Mouse (Mus musculus) myocyte (in vitro differentiated cells): ENCODE data around the gene Mlf2. TPM values are rescaled to one million over a fixed set of nuclear protein-coding genes. Genes with fewer than 3 reads are reported as not detected.

Experiments
- H3K27me3 ChIP-seq: one replicate; pipeline ENCODE4 v1.6.1; 2011; ENCODE audit not compliant: control insufficient read depth, insufficient read depth, insufficient read length
- H3K36me3 ChIP-seq: one replicate; pipeline ENCODE4 v1.6.1; 2011; ENCODE audit not compliant: control insufficient read depth, insufficient read depth
- H3K4me2 ChIP-seq: one replicate; pipeline ENCODE4 v1.6.1; 2011; ENCODE audit warnings: low read depth, control low read depth
- H3K4me3 ChIP-seq: one replicate; pipeline ENCODE4 v1.5.1; 2011; ENCODE audit warnings: mild to moderate bottlenecking, control low read depth, moderate library complexity
- H3K79me2 ChIP-seq: one replicate; pipeline ENCODE4 v1.6.1; 2011; ENCODE audit not compliant: control insufficient read depth, insufficient read depth
- H3ac ChIP-seq: one replicate; pipeline ENCODE4 v1.6.1; 2011; ENCODE audit not compliant: control insufficient read depth, insufficient read length
- CEBPB ChIP-seq: IDR thresholded peaks from 2 replicates; pipeline ENCODE4 v1.6.1; 2011; ENCODE audit warnings: mild to moderate bottlenecking, moderate library complexity; ENCODE audit not compliant: poor library complexity, insufficient read depth, severe bottlenecking
- E2F4 ChIP-seq: IDR thresholded peaks from one replicate; pipeline ENCODE4 v1.6.1; 2011; ENCODE audit warnings: mild to moderate bottlenecking, control low read depth, moderate library complexity; ENCODE audit not compliant: insufficient read depth
- MAX ChIP-seq: IDR thresholded peaks from one replicate; pipeline ENCODE4 v1.6.1; 2011; ENCODE audit warnings: low read depth, mild to moderate bottlenecking, control low read depth
- MYOD1 ChIP-seq, 3 experiments: IDR thresholded peaks; one replicate each; pipeline ENCODE4 v1.6.1; 2011; ENCODE audit warnings: control low read depth in 2 of 3, low read depth in 2 of 3, mild to moderate bottlenecking in 2 of 3, moderate library complexity in 1 of 3; ENCODE audit not compliant: insufficient read length in 2 of 3, control insufficient read depth in 1 of 3
- MYOG ChIP-seq, 3 experiments: IDR thresholded peaks; one replicate each; pipeline ENCODE4 v1.6.1; 2011; ENCODE audit warnings: control low read depth in 2 of 3, low read depth in 2 of 3, mild to moderate bottlenecking in 2 of 3; ENCODE audit not compliant: insufficient read length in 2 of 3, control insufficient read depth in 1 of 3, insufficient read depth in 1 of 3
- POLR2A ChIP-seq: IDR thresholded peaks from one replicate; pipeline ENCODE4 v1.6.1; 2011; ENCODE audit warnings: low read depth, mild to moderate bottlenecking, control low read depth, moderate library complexity; ENCODE audit not compliant: insufficient read length
- POLR2AphosphoS2 ChIP-seq: IDR thresholded peaks from one replicate; pipeline ENCODE4 v1.6.1; 2011; ENCODE audit warnings: low read depth, control low read depth; ENCODE audit not compliant: insufficient read length
- REST ChIP-seq: IDR thresholded peaks from one replicate; pipeline ENCODE4 v1.6.1; 2011; ENCODE audit warnings: mild to moderate bottlenecking, control low read depth, moderate library complexity; ENCODE audit not compliant: insufficient read depth, insufficient read length
- SRF ChIP-seq: IDR thresholded peaks from one replicate; pipeline ENCODE4 v1.6.1; 2011; ENCODE audit warnings: low read depth; ENCODE audit not compliant: control insufficient read depth, insufficient read length
- TCF12 ChIP-seq: IDR thresholded peaks from one replicate; pipeline ENCODE4 v1.6.1; 2011; ENCODE audit warnings: mild to moderate bottlenecking, control low read depth; ENCODE audit not compliant: poor library complexity, insufficient read depth, severe bottlenecking
- TCF3 ChIP-seq: IDR thresholded peaks from one replicate; pipeline ENCODE4 v1.6.1; 2011; ENCODE audit warnings: low read depth, control low read depth; ENCODE audit not compliant: insufficient read length
- USF1 ChIP-seq: IDR thresholded peaks from one replicate; pipeline ENCODE4 v1.6.1; 2011; ENCODE audit warnings: low read depth, mild to moderate bottlenecking, control low read depth, moderate library complexity
- polyA plus RNA-seq: library from polyadenylated mRNA; unstranded; fragments of >200 nt; fragmentation: generic; extraction: Trizol; gene quantifications from one replicate; pipeline ENCODE4 v1.2.1, GENCODE M21; 2012; ENCODE audit warnings: missing spikeins

Mlf2 gene
- polyA plus RNA-seq, 1 experiment = 384 TPM

- Histone ChIP-seq H3K79me2 (no peaks in the 10 kb centered on the region), H3K27me3 (no peaks in the 10 kb centered on the region), H3ac (no peak overlapping the region), H3K4me2 (peak overlapping the region; percentile 32), H3K4me3 (no peak overlapping the region), H3K36me3 (no peaks in the 10 kb centered on the region)
- TF ChIP-seq USF1 (no peak), TCF12 (no peak), MYOD1 (IDR thresholded peaks at IDR 0.05; ENCODE audit: control insufficient read depth in 1 of 3, insufficient read length in 2 of 3, low read depth in 2 of 3) (no peak), SRF (no peak), MAX (no peak), CEBPB (no peak), POLR2AphosphoS2 (no peak), MYOG (IDR thresholded peaks at IDR 0.05; ENCODE audit: control insufficient read depth in 1 of 3, insufficient read depth in 1 of 3, insufficient read length in 2 of 3, low read depth in 2 of 3) (no peak)
Measured at GRCm38 (mm10) chr6:124925941-124926340, 5.2 kb upstream of the Mlf2 start.

- TF ChIP-seq USF1 = no peak
- TF ChIP-seq SRF = no peak
- TF ChIP-seq POLR2A = no peak
- TF ChIP-seq TCF12 = no peak
- TF ChIP-seq CEBPB = no peak
- TF ChIP-seq POLR2AphosphoS2 = no peak
- TF ChIP-seq REST = no peak
- TF ChIP-seq MYOD1 (IDR thresholded peaks at IDR 0.05; ENCODE audit: control insufficient read depth in 1 of 3, insufficient read length in 2 of 3, low read depth in 2 of 3) = no peak
- no peak for TF ChIP-seq E2F4
- no peak for TF ChIP-seq MAX
- no peak for TF ChIP-seq TCF3
- no peak for TF ChIP-seq MYOG (IDR thresholded peaks at IDR 0.05; ENCODE audit: control insufficient read depth in 1 of 3, insufficient read depth in 1 of 3, insufficient read length in 2 of 3, low read depth in 2 of 3)
- peaks cover 10% of the 10 kb centered on the region for H3K36me3 ChIP-seq
- peak overlapping the region; percentile 96 for H3K4me2 ChIP-seq
- peak overlapping the region; percentile 76 for H3K4me3 ChIP-seq
- no peak overlapping the region for H3ac ChIP-seq
- peaks cover 27% of the 10 kb centered on the region for H3K79me2 ChIP-seq
- H3K27me3 ChIP-seq = no peaks in the 10 kb centered on the region
Measured at GRCm38 (mm10) chr6:124930231-124930630, 955 bp upstream of the Mlf2 start.

- TF ChIP-seq TCF3 = no peak
- TF ChIP-seq POLR2AphosphoS2 = no peak
- no peak for TF ChIP-seq TCF12
- no peak for TF ChIP-seq MYOD1 (IDR thresholded peaks at IDR 0.05; ENCODE audit: control insufficient read depth in 1 of 3, insufficient read length in 2 of 3, low read depth in 2 of 3)
- TF ChIP-seq SRF = no peak
- TF ChIP-seq E2F4 = no peak
- no peak for TF ChIP-seq MAX
- TF ChIP-seq POLR2A = no peak
- TF ChIP-seq CEBPB = no peak
- no peak for TF ChIP-seq USF1
- no peak for TF ChIP-seq MYOG (IDR thresholded peaks at IDR 0.05; ENCODE audit: control insufficient read depth in 1 of 3, insufficient read depth in 1 of 3, insufficient read length in 2 of 3, low read depth in 2 of 3)
- no peak for TF ChIP-seq REST
- Histone ChIP-seq H3ac (peak overlapping the region; percentile 61), H3K27me3 (no peaks in the 10 kb centered on the region), H3K4me3 (peak overlapping the region; percentile 76), H3K79me2 (peaks cover 27% of the 10 kb centered on the region), H3K4me2 (peak overlapping the region; percentile 88), H3K36me3 (peaks cover 19% of the 10 kb centered on the region)
Measured at GRCm38 (mm10) chr6:124931525-124932313, 533 bp downstream of the Mlf2 start.

DNA sequence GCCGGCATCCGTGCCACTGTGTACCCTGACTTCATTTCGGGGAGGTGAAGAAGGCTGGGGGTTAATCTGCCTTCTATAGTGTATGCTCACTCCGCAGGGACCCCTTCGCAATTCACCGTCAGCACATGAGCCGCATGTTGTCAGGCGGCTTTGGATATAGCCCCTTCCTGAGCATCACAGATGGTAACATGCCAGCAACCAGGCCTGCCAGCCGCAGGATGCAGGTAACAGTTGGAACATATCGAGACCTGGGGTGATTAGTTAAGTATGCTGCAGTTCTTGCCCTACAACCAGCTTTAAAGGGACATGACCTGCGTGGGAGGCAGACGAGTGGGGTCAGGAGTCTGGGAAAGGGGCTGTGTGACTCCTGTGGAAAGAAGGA, 1.1 kb downstream of the Mlf2 start:
- Histone ChIP-seq H3K27me3 (no peaks in the 10 kb centered on the region), H3K79me2 (peaks cover 27% of the 10 kb centered on the region), H3K36me3 (peaks cover 19% of the 10 kb centered on the region), H3K4me3 (peak overlapping the region; percentile 76), H3K4me2 (peak overlapping the region; percentile 88), H3ac (peak overlapping the region; percentile 61)
- TF ChIP-seq REST = no peak
- no peak for TF ChIP-seq USF1
- TF ChIP-seq MYOG (IDR thresholded peaks at IDR 0.05; ENCODE audit: control insufficient read depth in 1 of 3, insufficient read depth in 1 of 3, insufficient read length in 2 of 3, low read depth in 2 of 3) = no peak
- TF ChIP-seq TCF3 = no peak
- no peak for TF ChIP-seq SRF
- no peak for TF ChIP-seq POLR2A
- TF ChIP-seq MAX = no peak
- TF ChIP-seq POLR2AphosphoS2 = no peak
- TF ChIP-seq E2F4 = no peak
- TF ChIP-seq MYOD1 (IDR thresholded peaks at IDR 0.05; ENCODE audit: control insufficient read depth in 1 of 3, insufficient read length in 2 of 3, low read depth in 2 of 3) = no peak
- TF ChIP-seq TCF12 = no peak
- no peak for TF ChIP-seq CEBPB

DNA sequence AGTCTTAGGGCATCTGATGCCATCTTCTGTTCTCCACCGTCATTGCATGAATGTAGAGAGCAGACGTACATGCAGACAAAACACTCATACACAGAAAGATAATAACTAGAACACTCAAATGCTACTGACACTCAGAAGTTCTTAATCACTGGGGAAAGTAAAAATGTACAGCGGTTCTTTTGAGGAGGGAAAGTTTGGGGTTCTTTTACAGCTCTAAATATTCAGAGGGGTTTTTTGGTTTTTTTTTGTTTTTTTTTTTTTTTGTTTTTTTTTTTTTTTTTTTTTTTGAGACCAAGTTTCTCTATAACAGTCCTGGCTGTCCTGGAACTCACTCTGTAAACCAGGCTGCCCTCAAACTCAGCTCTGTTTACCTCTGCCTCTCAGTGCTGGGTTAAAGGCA, 1.9 kb downstream of the Mlf2 start:
- Histone ChIP-seq H3K4me2 (no peak overlapping the region), H3K27me3 (no peaks in the 10 kb centered on the region), H3K79me2 (peaks cover 27% of the 10 kb centered on the region), H3K4me3 (peak overlapping the region; percentile 76), H3K36me3 (peaks cover 19% of the 10 kb centered on the region), H3ac (no peak overlapping the region)
- TF ChIP-seq SRF = no peak
- no peak for TF ChIP-seq USF1
- no peak for TF ChIP-seq MAX
- no peak for TF ChIP-seq MYOD1 (IDR thresholded peaks at IDR 0.05; ENCODE audit: control insufficient read depth in 1 of 3, insufficient read length in 2 of 3, low read depth in 2 of 3)
- TF ChIP-seq MYOG (IDR thresholded peaks at IDR 0.05; ENCODE audit: control insufficient read depth in 1 of 3, insufficient read depth in 1 of 3, insufficient read length in 2 of 3, low read depth in 2 of 3) = no peak
- no peak for TF ChIP-seq E2F4
- no peak for TF ChIP-seq TCF3
- no peak for TF ChIP-seq POLR2AphosphoS2
- TF ChIP-seq TCF12 = no peak
- TF ChIP-seq CEBPB = no peak
- no peak for TF ChIP-seq REST
- TF ChIP-seq POLR2A = no peak
